26 mouse cellular contexts compared by ENCODE assay signal in genomic region chr8:111957231-111957630, GRCm38 (mm10). TPM values are rescaled to one million over a fixed set of nuclear protein-coding genes. Genes with fewer than 3 reads are reported as not detected.
"Had no signal": no experiment of that assay in that cellular context is flagged by ENCODE, and none has a peak within 500 bp of the region (broad histone marks: within the 10 kb centered on the region; RNA-seq: fewer than 3 reads in every experiment).

No protein-coding gene starts in this region.

- DNase-seq: gastrocnemius, postnatal 14 days; gastrocnemius, postnatal 36 days; heart, adult 18-20 months; heart, postnatal 14 days; heart, postnatal 36 days; kidney, adult 11 months; kidney, adult 2 months; kidney, adult 9 months; kidney, postnatal 14 days; kidney, postnatal 36 days; layer of hippocampus, adult 9-11 months; layer of hippocampus, postnatal 36 days; left cerebral cortex, postnatal 4 days had no signal

- H3K4me3 ChIP-seq: heart, embryonic 10.5 days; heart, embryonic 12.5 days; hindbrain, embryonic 13.5 days; hindbrain, embryonic 15.5 days; kidney, embryonic 15.5 days; limb, embryonic 13.5 days; limb, embryonic 15.5 days; liver, embryonic 12.5 days had no signal

- H3K27me3 ChIP-seq: heart, embryonic 12.5 days; hindbrain, embryonic 13.5 days; hindbrain, embryonic 15.5 days; kidney, embryonic 15.5 days; limb, embryonic 13.5 days; limb, embryonic 15.5 days; liver, embryonic 12.5 days had no signal

- H3K4me1 ChIP-seq: hindbrain, embryonic 13.5 days; hindbrain, embryonic 15.5 days; kidney, embryonic 15.5 days; limb, embryonic 13.5 days; limb, embryonic 15.5 days; liver, embryonic 12.5 days had no signal

- H3K27ac ChIP-seq: heart, embryonic 10.5 days; hindbrain, embryonic 13.5 days; hindbrain, embryonic 15.5 days; hindbrain, postnatal 0 days; kidney, embryonic 15.5 days; kidney, postnatal 0 days; limb, embryonic 13.5 days; limb, embryonic 15.5 days; liver, embryonic 12.5 days; liver, embryonic 14.5 days had no signal

RNA-seq across cellular contexts. Expression of gene Chst5, which starts 47.0 kb away (rescaled TPM):
- polyA plus RNA-seq: gonadal fat pad, adult 2 months; liver, adult 2 months had no signal
